Mouse (Mus musculus): ENCODE results near the gene Ndufa12.

The Ndufa12 gene

GRCm38 (mm10) chr10:94198482-94199405, at the start of gene Ndufa12:
Gene Ndufa12 (plus strand): TSS chr10:94198720.
- DNase-seq (ENCODE audit: low spot score in 2 of 2) = peak; percentile 87 to 94

- no peak for DNase-seq (ENCODE audit: low spot score in 2 of 2)
Measured at GRCm38 (mm10) chr10:94151488-94151887, 47.0 kb upstream of the Ndufa12 start.

GRCm38 (mm10) chr10:94153841-94154240, 44.7 kb upstream of the Ndufa12 start:
- DNase-seq (ENCODE audit: low spot score in 2 of 2) = no peak

GRCm38 (mm10) chr10:94158962-94159361, 39.6 kb upstream of the Ndufa12 start:
- no peak for DNase-seq (ENCODE audit: low spot score in 2 of 2)

GRCm38 (mm10) chr10:94159406-94159805, 39.1 kb upstream of the Ndufa12 start:
- DNase-seq (ENCODE audit: low spot score in 2 of 2) = no peak

GRCm38 (mm10) chr10:94161051-94161765, 37.3 kb upstream of the Ndufa12 start:
- DNase-seq (ENCODE audit: low spot score in 2 of 2) = no peak

GRCm38 (mm10) chr10:94162031-94162430, 36.5 kb upstream of the Ndufa12 start:
- DNase-seq (ENCODE audit: low spot score in 2 of 2) = no peak

- no peak for DNase-seq (ENCODE audit: low spot score in 2 of 2)
Measured at GRCm38 (mm10) chr10:94164104-94164845, 34.2 kb upstream of the Ndufa12 start.

- DNase-seq (ENCODE audit: low spot score in 2 of 2) = no peak
Measured at GRCm38 (mm10) chr10:94165426-94165825, 33.1 kb upstream of the Ndufa12 start.

- no peak for DNase-seq (ENCODE audit: low spot score in 2 of 2)
Measured at GRCm38 (mm10) chr10:94167051-94167750, 31.3 kb upstream of the Ndufa12 start.

- DNase-seq (ENCODE audit: low spot score in 2 of 2) = no peak
Measured at GRCm38 (mm10) chr10:94171440-94172130, 26.9 kb upstream of the Ndufa12 start.

- no peak for DNase-seq (ENCODE audit: low spot score in 2 of 2)
Measured at GRCm38 (mm10) chr10:94172137-94172536, 26.4 kb upstream of the Ndufa12 start.

- DNase-seq (ENCODE audit: low spot score in 2 of 2) = no peak
Measured at GRCm38 (mm10) chr10:94172706-94173105, 25.8 kb upstream of the Ndufa12 start.

- no peak for DNase-seq (ENCODE audit: low spot score in 2 of 2)
Measured at GRCm38 (mm10) chr10:94174652-94175051, 23.9 kb upstream of the Ndufa12 start.

- DNase-seq (ENCODE audit: low spot score in 2 of 2) = no peak
Measured at GRCm38 (mm10) chr10:94183199-94183598, 15.3 kb upstream of the Ndufa12 start.

GRCm38 (mm10) chr10:94204973-94205372, 6.5 kb downstream of the Ndufa12 start:
- DNase-seq (ENCODE audit: low spot score in 2 of 2) = no peak

- no peak for DNase-seq (ENCODE audit: low spot score in 2 of 2)
Measured at GRCm38 (mm10) chr10:94210718-94211618, 12.4 kb downstream of the Ndufa12 start.

- DNase-seq (ENCODE audit: low spot score in 2 of 2) = no peak
Measured at GRCm38 (mm10) chr10:94211725-94212124, 13.2 kb downstream of the Ndufa12 start.

- DNase-seq (ENCODE audit: low spot score in 2 of 2) = no peak
Measured at GRCm38 (mm10) chr10:94225026-94225750, 26.7 kb downstream of the Ndufa12 start.

All from frontal cortex, postnatal 10 days (tissue).